Mouse (Mus musculus) limb, embryonic 12.5 days (tissue): Measurements from ENCODE around the gene Npepl1. TPM values are rescaled to one million over a fixed set of nuclear protein-coding genes. Genes with fewer than 3 reads are reported as not detected.

Experiments used
- ATAC-seq: fragments of 200-750 bp; cut with Nextera tagmentation; 2 replicates; pipeline ENCODE4 v1.8.0; 2017; ENCODE audit warnings: low read depth, moderate TSS enrichment; ENCODE audit not compliant: insufficient number of reproducible peaks, insufficient read depth, low FRiP score, low TSS enrichment
- H3K27ac ChIP-seq: fragments of 300-500 bp; sonication (generic); 2 replicates; pipeline ENCODE4 v1.5.1; 2016; ENCODE audit warnings: mild to moderate bottlenecking, moderate library complexity
- H3K27me3 ChIP-seq: fragments of 300-500 bp; sonication (generic); 2 replicates; pipeline ENCODE4 v1.6.1; 2016; ENCODE audit warnings: mild to moderate bottlenecking, moderate library complexity
- H3K36me3 ChIP-seq: fragments of 300-500 bp; sonication (generic); 2 replicates; pipeline ENCODE4 v1.6.1; 2016; ENCODE audit warnings: mild to moderate bottlenecking, moderate library complexity
- H3K4me1 ChIP-seq: fragments of 300-500 bp; sonication (generic); replicated peaks from 2 replicates; pipeline ENCODE4 v1.6.1; 2016
- H3K4me2 ChIP-seq: fragments of 300-500 bp; sonication (generic); 2 replicates; pipeline ENCODE4 v1.6.1; 2016; ENCODE audit warnings: mild to moderate bottlenecking, moderate library complexity
- H3K4me3 ChIP-seq: fragments of 300-500 bp; sonication (generic); replicated peaks from 2 replicates; pipeline ENCODE4 v1.5.1; 2016; ENCODE audit warnings: mild to moderate bottlenecking
- H3K9ac ChIP-seq: fragments of 300-500 bp; sonication (generic); replicated peaks from 2 replicates; pipeline ENCODE4 v1.6.1; 2016; ENCODE audit warnings: mild to moderate bottlenecking, moderate library complexity
- H3K9me3 ChIP-seq: fragments of 300-500 bp; sonication (generic); 2 replicates; pipeline ENCODE4 v1.6.1; 2016; ENCODE audit warnings: mild to moderate bottlenecking, moderate library complexity
- whole genome bisulfite sequencing: fragments of 180-500 bp; shearing (Covaris S2); methylation state at CpG from one replicate; pipeline ENCODE4 v1.1.7; 2016; 5-methylcytosine and 5-hydroxymethylcytosine counted together
- polyA plus RNA-seq: library from polyadenylated mRNA; unstranded; fragments of >200 nt; fragmentation: Nextera tagmentation; extraction: Ambion mirVana; gene quantifications from 2 replicates; pipeline ENCODE4 v1.2.1, GENCODE M21; 2016

Gene Npepl1
- polyA plus RNA-seq, 1 experiment from 2014 or later: 52.6 TPM

DNA sequence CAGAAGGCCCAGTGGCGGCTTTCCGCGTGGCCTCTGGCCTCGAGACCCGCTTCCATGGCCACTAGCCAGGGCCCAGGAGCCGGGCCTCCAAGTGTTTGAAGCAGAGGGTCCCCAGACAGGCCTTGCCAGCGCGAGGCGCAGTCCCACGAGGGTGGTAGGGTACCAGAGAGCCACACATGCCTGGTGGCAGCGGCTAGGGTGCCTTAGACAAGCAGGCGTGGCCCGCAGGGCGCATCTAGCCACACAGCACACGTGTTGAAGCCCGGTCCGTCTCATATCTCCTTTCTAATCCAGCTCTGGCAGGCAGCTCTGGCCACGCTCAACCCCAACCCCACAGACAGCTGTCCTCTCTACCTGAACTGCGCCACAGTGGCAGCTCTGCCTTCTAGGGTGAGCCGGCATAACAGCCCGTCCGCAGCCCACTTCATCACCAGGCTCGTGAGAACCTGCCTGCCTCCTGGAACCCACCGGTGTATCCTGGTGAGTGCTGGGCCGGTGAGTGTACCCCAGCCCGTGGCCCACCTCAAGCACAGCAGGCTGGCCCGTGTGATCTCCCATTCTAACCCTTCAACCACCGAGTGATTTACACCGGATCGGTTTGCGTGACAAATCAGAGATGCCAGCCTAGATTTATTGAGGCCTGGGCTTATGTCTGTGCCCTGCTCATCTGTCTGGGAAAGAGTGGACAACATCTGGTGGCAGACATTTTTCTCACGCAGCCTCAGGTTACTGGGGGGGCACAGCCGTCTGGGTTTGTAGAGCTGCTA lies 817 bp downstream of the Npepl1 start:
- H3K9me3 ChIP-seq: no peaks in the 10 kb centered on the region
- H3K4me3 ChIP-seq: peak overlapping the region; percentile 64
- peaks cover 31% of the 10 kb centered on the region for H3K36me3 ChIP-seq
- H3K27me3 ChIP-seq: no peaks in the 10 kb centered on the region
- H3K4me2 ChIP-seq: peak overlapping the region; percentile 90
- peak; percentile 41; the same call in 1 of the 2 replicates for ATAC-seq
- H3K4me1 ChIP-seq: peaks cover 18% of the 10 kb centered on the region
- 49% methylated on average over 33 of the region's 33 CpGs for WGBS
- peak overlapping the region; percentile 91 for H3K9ac ChIP-seq
- H3K27ac ChIP-seq: peak overlapping the region; percentile 84; the same call in 1 of the 2 replicates

DNA sequence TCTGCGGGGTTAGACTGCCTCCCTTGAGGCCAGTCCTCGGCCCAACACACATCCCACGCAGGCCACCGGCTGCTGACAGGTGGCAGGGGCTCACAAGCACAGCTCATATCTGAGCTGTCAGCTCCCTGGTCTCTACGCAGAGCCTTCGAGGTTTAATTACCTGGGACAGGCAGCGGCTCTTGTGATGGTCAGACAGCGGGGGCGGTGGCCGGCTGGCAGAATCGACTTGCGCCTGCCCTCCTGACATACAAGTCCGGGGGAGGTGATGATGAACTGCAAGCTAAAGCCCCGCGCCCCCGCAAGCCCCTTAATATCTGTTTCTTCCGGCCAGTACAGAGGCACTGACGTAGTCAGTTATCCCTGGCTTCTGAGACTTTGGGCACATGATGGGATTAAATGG lies 2.8 kb downstream of the Npepl1 start:
- H3K9ac ChIP-seq: no peak overlapping the region
- WGBS: 72% methylated on average over 18 of the region's 18 CpGs
- no peak overlapping the region for H3K4me2 ChIP-seq
- no peak for ATAC-seq
- no peaks in the 10 kb centered on the region for H3K27me3 ChIP-seq
- H3K4me3 ChIP-seq: no peak overlapping the region
- H3K9me3 ChIP-seq: no peaks in the 10 kb centered on the region
- H3K27ac ChIP-seq: no peak overlapping the region
- peaks cover 47% of the 10 kb centered on the region for H3K36me3 ChIP-seq
- H3K4me1 ChIP-seq: peaks cover 18% of the 10 kb centered on the region

DNA sequence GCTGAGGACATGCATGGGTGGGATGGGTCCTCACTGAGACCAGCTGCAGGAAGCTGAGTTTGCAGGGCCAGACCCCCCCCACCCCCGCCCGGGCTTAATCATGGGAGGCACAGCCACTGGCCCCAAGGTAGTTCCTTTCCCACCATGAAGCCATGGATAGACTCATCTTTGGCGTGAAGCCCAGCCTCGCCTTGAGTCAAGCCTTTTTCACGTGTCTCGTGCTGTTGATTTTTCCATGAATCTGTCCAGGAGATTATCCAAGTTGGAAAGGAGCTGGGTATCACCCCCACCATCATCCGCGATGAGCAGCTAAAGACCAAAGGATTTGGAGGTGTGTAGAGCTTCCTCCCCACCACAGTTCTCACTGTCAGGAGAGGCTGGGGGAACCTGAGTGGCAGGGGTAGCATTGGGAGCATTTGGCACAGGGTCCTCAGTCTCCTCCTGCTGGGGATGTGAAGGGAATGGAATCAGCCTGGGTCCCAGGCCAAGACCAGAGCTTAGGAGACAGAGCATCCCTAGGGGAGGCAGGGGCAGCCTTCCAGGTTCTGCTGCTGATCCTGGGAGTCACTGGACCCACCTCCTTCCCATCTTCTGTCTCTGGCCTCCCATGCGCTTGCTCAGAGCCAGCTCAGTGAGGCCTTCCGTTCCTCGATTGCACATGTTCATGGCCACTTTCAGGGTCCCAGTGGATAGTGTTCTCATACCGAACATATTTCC lies 4.2 kb downstream of the Npepl1 start:
- WGBS: 93% methylated on average over 12 of the region's 12 CpGs
- Histone ChIP-seq H3K4me3 (no peak overlapping the region), H3K36me3 (peaks cover 59% of the 10 kb centered on the region), H3K4me2 (no peak overlapping the region), H3K9ac (no peak overlapping the region), H3K27me3 (no peaks in the 10 kb centered on the region), H3K27ac (no peak overlapping the region), H3K4me1 (peaks cover 18% of the 10 kb centered on the region), H3K9me3 (no peaks in the 10 kb centered on the region)
- no peak for ATAC-seq

DNA sequence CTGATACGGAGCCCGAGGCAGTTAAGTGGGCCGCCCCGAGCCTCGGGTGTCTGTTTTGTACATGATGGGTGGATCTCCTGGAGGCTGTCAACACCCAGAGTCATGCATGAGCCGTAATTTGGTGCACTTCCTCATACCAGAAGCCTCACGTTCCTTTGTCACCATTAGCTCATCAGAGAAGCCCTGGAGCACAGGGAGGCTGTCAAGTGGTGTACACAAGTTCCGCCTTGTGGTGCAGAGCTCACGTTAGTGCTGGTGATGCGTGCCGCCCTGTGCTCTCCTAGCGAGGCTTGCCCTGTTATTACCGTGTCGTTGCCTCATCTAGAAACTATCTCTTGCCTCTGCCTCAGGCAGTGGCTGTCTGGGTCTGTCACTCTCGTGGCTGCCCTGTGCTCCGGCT lies 6.8 kb downstream of the Npepl1 start:
- Histone ChIP-seq H3K27me3 (no peaks in the 10 kb centered on the region), H3K9ac (no peak overlapping the region), H3K27ac (no peak overlapping the region), H3K4me1 (0 out of 2 replicates have a peak, but pooled peaks cover 4% of the 10 kb centered on the region), H3K9me3 (no peaks in the 10 kb centered on the region), H3K4me2 (no peak overlapping the region), H3K4me3 (no peak overlapping the region), H3K36me3 (peaks cover 86% of the 10 kb centered on the region)
- ATAC-seq: no peak
- 79% methylated on average over 16 of the region's 16 CpGs for WGBS

DNA sequence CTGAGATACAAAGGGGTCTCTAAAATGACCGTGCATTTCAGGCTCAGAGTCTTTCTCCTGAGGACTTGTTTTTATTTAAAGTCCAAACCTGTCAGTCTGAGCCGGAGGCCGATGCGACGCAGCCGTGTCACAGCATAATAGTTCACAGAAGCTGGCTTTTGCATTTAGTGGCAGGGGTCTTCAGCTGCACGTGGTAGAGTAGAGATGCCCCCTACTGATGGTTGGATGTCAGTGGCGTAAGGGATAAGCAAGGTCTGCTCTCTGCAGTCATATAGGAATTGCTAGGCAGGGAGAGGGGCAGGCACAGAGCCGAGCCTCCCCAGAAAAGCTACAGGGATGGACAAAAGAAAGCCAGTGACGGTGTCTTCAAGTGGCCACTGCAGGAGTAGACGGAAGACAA lies 8.0 kb downstream of the Npepl1 start:
- Histone ChIP-seq H3K4me1 (no peaks in the 10 kb centered on the region), H3K36me3 (peaks cover 91% of the 10 kb centered on the region), H3K9ac (no peak overlapping the region), H3K27ac (no peak overlapping the region), H3K4me2 (no peak overlapping the region), H3K4me3 (no peak overlapping the region), H3K27me3 (no peaks in the 10 kb centered on the region), H3K9me3 (no peaks in the 10 kb centered on the region)
- WGBS: 66% methylated on average over 11 of the region's 11 CpGs
- no peak for ATAC-seq

DNA sequence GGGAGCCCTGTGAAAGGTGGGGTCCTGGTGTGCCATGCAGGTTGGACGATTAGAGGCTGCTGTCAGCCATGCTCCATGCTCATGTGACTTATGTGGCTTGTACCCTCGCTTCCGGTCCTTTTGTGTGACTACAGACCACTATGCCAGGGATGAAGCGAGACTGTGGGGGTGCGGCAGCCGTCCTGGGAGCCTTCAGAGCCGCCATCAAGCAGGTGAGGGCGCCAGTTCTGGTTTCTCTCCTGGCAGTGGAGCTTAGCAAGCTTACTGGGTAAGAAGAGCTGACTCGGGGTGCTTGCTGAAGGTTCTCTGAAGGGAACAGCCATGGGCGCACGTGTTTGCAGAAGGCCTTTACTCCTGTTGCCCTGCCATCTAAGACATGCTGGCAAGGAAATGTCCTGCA lies 9.1 kb downstream of the Npepl1 start:
- 93% methylated on average over 11 of the region's 11 CpGs for WGBS
- no peaks in the 10 kb centered on the region for H3K4me1 ChIP-seq
- H3K27me3 ChIP-seq: no peaks in the 10 kb centered on the region
- peaks cover 2% of the 10 kb centered on the region; the same call in 1 of the 2 replicates for H3K9me3 ChIP-seq
- no peak overlapping the region for H3K4me3 ChIP-seq
- H3K36me3 ChIP-seq: peaks cover 92% of the 10 kb centered on the region
- H3K9ac ChIP-seq: no peak overlapping the region
- no peak for ATAC-seq
- H3K27ac ChIP-seq: no peak overlapping the region
- no peak overlapping the region for H3K4me2 ChIP-seq

DNA sequence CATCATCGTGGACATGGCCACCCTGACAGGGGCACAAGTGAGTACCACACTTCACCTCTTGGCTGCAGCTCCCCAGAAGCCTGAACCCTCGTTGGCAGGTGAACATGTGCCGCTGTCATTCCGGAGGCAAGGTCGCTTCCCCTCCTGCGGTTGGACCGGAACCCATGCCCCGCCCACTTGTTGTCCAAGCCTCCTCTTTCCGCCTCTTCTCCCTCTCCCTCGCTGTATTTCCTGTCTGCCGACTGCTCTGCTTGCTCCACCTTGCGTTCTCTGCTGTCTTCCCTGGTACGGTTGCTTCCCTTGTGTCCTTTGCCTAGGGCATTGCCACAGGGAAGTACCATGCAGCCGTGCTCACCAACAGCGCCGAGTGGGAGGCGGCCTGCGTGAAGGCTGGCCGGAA lies 10.5 kb downstream of the Npepl1 start:
- no peak for ATAC-seq
- no peaks in the 10 kb centered on the region for H3K27me3 ChIP-seq
- no peak overlapping the region for H3K4me2 ChIP-seq
- H3K4me3 ChIP-seq: no peak overlapping the region
- H3K36me3 ChIP-seq: peaks cover 90% of the 10 kb centered on the region
- H3K4me1 ChIP-seq: no peaks in the 10 kb centered on the region
- peaks cover 14% of the 10 kb centered on the region; the same call in 1 of the 2 replicates for H3K9me3 ChIP-seq
- 93% methylated on average over 19 of the region's 19 CpGs for WGBS
- no peak overlapping the region for H3K9ac ChIP-seq
- H3K27ac ChIP-seq: no peak overlapping the region

DNA sequence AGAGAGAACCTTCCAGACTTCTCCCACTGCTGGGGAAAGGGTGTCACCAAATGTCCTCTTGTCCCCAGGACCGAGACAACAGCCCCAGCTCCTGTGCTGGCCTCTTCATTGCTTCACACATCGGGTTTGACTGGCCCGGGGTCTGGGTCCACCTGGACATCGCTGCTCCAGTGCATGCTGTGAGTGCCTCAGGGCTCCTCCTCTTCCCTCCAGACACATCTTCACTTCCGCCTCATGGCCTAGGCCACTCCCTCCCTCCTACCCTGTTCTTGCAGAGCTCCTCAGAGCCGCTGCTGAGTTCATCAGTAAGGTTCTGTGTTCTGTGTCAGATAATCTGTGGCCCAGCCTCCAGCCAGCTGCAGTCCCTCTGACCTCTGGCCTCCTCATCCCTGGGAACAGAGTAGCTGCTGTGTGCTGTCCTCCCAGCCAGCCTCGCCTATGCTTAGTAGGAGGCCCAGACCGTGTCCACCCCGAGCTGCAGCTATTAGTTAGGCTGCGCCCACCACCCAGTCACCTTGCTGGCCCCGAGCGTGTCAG lies 11.3 kb downstream of the Npepl1 start:
- Histone ChIP-seq H3K27me3 (no peaks in the 10 kb centered on the region), H3K36me3 (peaks cover 85% of the 10 kb centered on the region), H3K4me3 (no peak overlapping the region), H3K27ac (no peak overlapping the region), H3K9ac (no peak overlapping the region), H3K4me2 (no peak overlapping the region), H3K4me1 (peaks cover 2% of the 10 kb centered on the region), H3K9me3 (peaks cover 14% of the 10 kb centered on the region; the same call in 1 of the 2 replicates)
- no peak for ATAC-seq
- 81% methylated on average over 12 of the region's 12 CpGs for WGBS

DNA sequence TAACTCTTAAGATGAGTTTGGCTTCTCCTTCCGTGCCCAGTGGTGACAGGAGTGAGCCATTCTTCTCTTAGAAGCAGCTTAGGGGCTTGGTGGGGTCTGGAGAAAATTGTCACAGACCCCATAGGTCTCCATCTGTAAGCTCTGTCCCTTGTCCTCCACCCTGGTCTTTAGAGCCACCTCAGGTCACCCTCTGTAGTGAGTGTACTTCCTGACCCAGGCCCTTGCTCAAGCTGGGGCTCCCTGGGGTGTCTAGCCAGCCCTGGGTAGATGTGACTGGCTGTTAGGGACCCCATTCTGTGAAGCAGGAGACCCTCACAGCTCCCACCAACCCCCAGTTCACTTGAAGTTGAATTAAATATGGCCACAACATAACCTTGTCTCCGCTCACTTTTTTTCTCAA lies 12.2 kb downstream of the Npepl1 start:
- no peaks in the 10 kb centered on the region for H3K27me3 ChIP-seq
- no peak overlapping the region for H3K4me2 ChIP-seq
- WGBS: 91% methylated on average over 2 of the region's 2 CpGs
- H3K4me1 ChIP-seq: peaks cover 11% of the 10 kb centered on the region
- H3K9me3 ChIP-seq: peaks cover 14% of the 10 kb centered on the region; the same call in 1 of the 2 replicates
- no peak for ATAC-seq
- no peak overlapping the region for H3K9ac ChIP-seq
- H3K36me3 ChIP-seq: peaks cover 76% of the 10 kb centered on the region
- H3K4me3 ChIP-seq: no peak overlapping the region
- H3K27ac ChIP-seq: no peak overlapping the region

DNA sequence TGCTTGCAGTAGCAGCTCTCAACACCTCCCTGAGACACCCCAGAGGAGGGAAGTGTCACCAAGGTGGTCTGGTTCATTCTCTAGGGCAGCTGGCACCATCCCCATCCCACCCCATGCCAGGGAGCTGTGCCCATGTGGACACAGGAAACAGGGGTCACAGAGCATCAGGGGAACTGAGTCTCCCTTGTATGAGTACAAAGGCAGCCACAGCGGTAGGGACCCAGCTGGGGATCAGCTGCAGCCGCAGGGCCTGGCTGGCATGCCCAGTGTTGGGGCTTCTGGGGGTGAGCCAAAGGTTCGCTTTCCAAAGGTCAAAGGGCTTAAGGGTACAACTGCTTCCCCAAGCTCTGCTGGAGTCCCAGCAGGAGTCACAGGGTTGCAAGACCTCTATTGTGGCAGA lies 13.6 kb downstream of the Npepl1 start:
- H3K9me3 ChIP-seq: peaks cover 14% of the 10 kb centered on the region; the same call in 1 of the 2 replicates
- WGBS: 92% methylated on average over 3 of the region's 3 CpGs
- no peaks in the 10 kb centered on the region for H3K27me3 ChIP-seq
- no peak overlapping the region for H3K9ac ChIP-seq
- peaks cover 65% of the 10 kb centered on the region for H3K36me3 ChIP-seq
- no peak overlapping the region for H3K4me3 ChIP-seq
- no peak for ATAC-seq
- H3K4me1 ChIP-seq: peaks cover 14% of the 10 kb centered on the region
- H3K27ac ChIP-seq: no peak overlapping the region
- no peak overlapping the region for H3K4me2 ChIP-seq
